Mouse (Mus musculus) hindlimb bud, embryonic 11.5 days (tissue): ENCODE data around the gene Abhd14b.

Experiments used
- DNase-seq: peaks from one replicate; pipeline ENCODE4 v3.0.0-alpha.2; 2012; ENCODE audit warnings: low read depth, low spot score; ENCODE audit errors: extremely low spot score

Abhd14b gene

DNA sequence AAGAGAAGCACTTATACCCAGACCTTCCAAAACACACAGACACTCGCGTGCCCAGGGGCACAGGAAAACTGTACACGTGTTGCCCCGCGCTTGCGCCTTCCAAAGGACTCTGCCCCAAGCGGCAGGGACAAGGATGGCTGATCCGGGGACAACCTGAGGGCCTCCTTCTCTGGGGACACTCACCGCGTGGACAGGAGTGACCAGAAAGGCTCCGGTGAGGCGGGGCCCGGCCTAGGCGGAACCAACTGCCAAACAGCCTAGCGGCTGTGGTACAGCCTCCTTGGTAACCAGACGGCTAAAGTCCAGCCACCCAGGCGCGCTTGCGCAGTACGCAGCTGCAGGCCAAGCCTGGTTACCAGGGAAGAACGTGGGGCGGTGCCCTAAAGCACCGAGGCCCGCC is at the start of gene Abhd14b, which contains the start of gene Abhd14a:
Gene Abhd14b (plus strand): TSS at position 112 of the 400 bp plus-strand sequence.
Gene Abhd14a (minus strand): TSS at position 331 of the 400 bp plus-strand sequence.
- peak; percentile 88 for DNase-seq

DNA sequence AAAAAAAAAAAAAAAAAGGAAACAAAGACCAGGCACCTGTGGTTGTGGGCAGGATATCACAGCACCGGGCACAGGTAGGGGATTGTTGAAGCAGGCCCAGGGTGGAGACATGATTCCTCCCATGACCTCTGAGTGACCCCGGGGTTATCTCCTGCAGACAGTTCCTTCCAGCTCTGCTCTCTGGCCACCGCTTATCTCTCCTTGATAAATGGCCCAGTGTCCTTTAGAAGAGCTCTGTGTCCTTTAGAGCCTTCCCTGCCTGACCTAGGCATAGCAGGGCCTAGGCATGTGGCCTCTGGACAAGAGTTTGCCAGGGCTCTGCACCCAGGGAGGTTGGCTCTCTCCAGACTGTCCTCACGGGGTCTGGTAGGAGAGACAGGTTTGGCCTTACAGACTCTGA is 49.5 kb upstream of the Abhd14b start:
- no peak for DNase-seq

DNA sequence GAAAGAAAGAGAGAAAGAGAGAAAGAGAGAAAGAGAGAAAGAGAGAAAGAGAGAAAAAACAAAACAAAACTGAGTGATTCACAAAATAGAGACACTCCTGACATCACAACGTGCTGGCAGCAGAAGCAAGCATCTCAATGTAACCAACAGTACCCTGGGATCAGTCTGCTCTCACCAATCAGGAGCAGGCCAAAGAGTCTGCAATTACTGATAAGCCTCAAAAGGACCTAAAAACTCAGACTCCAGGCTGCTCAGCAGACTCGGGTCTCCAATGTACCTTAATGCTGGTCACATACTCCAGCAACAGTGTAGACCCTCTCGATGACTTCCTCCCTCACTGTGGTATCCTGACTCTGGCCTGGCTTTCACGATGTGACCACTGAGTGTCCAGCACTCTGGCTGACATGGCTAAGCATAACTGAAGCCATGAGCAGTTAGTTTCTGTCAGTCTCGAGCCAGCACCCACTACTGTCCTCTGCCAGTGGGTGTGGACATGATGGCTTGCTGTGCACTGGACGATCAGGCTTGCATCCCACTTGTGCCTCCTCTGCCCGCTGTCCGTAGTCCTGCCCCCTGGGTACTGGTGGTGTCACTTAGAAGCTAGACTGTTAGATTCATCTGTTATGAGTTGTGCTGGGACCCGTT is 48.5 kb upstream of the Abhd14b start:
- DNase-seq = no peak

DNA sequence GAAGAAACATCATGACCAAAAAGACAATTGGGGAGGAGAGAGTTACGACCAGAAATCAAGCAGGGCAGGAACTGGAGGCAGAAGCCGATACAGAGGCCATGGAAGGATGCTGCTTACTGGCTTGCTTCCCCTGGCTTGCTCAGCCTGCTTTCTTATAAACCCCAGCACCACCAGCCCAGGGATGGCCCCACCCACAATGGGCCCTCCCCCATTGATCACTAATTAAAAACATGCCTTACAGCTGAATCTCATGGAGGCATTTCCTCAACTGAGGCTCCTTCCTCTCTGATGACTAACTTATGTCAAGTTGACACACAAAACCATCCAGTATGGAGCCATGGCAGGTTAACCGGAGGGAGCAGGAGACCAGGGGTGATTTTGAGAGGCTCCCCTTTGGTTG is 47.5 kb upstream of the Abhd14b start:
- DNase-seq = no peak

DNA sequence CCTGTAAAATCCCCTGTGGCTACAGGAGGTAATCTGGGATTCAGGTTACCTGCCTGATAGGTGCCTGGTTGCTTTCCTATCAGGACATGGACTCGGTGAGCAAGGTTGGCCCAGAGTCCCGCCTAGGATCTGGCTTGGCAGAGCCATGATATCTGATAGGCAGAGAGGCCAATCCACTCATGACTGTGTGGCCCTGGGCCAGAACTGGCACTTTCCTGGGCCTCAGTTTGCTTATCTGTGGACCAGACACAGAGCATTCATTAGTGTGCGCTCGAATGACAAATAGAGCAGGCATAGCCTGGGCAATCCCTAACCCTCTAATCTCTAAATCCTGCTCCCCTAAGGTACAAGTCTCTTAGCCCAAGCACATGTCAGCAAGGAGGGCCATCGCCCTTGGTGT is 45.1 kb upstream of the Abhd14b start:
- no peak for DNase-seq

DNA sequence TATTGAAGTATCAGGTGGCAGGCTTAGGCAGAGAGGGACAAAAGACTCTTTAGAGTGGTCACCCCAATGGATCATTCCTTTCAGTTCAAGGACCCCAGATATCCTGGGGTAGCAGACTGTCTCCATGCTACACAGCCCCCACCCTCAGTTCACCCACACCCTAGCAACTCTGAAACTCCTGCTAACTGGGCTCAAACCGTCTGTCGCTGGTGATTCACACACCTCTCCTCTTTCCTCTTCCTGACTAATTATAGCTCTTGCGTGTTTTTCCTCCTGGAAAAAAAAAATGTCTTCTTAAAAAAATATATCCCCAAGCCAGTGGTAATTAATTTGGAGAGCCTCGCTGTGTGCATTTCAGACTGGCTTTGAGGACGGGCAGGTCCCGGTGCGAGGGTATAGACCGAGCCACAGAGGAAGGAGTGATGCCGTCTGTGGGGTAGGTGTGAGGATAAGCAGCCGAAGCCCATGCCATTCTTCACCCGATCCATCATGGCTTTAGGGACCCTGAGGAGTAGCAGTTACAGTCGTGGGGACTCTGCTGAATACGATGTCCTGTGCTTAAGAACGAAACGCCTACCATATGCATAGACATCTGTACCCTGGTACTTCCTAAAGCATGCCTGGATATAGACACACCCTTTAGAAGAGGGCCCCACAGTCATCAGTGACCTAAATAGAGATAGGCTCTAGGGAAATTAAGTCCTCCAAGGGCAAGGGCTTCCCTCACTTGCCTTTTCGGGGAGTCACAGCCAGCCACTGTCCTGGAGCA is 44.5 kb upstream of the Abhd14b start:
- DNase-seq = no peak

DNA sequence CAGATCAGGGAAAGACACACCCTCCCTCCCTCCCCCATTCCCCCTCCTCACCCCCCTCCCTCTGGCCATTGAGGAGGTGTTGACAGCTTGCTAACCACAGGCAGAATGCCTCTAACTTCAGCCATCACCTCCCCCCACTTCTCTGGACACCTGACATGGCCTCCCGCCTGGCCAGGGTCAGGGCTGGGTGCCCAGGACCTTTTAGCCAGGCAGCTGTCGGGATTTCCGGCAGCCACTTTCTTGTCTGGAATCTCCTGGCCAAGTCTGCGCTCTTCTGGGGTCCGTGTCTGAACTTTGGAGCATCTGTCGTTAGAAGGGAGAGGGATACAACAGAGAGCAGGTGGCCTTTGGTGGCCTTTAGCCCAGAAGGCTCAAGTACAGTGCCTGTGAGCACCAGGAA is 42.0 kb upstream of the Abhd14b start:
- DNase-seq = no peak

DNA sequence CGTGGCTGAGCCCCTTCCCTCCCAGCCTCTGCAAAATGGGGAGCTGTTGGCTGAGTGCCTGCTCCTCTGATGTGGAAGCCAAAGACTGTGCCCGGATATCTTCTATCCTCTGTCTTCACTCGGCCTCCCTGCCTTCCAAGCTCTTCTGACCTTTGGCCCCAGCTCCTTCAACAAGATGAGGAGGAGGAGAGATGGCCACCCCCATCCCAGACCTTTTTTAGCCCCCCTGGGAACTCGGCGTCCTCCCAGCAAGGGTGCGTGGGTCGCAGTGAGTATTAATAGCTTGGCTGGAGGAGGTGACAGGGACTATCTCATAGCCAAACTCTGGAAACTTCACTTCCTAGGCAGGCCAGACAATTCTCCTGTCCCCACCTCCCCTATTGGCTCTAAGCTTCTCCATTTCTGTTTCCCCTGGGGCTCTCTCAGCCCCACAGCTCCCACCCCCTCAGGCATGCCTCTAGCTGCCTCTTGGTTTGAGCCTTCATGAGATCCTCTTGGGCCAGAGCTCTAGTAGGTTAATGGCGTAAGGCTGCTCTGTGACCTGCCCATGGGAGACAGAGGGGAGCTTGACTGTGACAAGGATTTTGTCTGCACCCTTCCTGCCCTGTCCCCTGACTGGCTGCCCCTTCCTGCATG is 40.7 kb upstream of the Abhd14b start:
- DNase-seq = no peak

DNA sequence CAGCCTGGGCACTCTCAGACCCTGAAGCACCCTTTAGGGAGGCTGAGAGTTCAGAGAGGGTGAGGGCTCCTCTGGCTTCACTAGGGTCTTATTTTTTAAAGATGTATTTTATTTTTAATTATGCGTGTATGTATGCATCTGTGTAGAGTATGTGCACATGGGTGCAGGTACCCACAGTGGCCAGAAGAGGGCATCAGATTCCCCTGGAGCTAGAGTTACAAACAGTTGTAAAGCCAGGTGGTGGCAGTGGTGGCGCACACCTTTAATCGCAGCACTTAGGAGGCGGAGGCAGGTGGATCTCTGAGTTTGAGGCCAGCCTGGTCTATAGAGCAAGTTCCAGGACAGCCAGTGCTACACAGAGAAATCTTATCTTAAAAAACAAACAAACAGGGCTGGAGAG is 38.2 kb upstream of the Abhd14b start:
- no peak for DNase-seq

DNA sequence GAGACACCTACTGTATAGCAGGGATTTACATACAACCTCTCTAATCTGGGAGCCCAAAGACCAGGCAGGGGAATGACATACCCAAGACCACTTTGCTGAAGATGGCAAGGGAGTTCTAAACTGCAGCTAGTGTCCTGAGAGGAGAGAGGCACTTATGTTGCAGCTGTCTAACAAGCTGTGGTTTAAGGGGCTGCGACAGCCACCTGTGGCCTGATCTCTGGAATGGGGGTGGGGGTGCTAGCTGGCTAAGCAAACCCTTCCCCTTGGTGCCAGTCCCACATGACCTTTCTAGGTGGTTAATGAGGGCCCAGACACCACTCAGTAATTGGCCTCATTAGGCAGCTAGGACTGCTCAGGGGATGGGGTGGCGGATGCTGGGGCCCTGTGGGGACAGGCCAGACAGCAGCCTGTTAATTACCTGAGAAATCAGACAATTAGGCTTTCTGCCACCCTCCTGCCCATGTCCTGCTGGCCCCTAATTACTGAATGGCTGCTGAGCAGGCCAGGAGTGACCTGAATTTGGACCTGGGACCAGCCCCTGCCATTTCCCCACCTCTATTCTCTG is 37.1 kb upstream of the Abhd14b start:
- no peak for DNase-seq

DNA sequence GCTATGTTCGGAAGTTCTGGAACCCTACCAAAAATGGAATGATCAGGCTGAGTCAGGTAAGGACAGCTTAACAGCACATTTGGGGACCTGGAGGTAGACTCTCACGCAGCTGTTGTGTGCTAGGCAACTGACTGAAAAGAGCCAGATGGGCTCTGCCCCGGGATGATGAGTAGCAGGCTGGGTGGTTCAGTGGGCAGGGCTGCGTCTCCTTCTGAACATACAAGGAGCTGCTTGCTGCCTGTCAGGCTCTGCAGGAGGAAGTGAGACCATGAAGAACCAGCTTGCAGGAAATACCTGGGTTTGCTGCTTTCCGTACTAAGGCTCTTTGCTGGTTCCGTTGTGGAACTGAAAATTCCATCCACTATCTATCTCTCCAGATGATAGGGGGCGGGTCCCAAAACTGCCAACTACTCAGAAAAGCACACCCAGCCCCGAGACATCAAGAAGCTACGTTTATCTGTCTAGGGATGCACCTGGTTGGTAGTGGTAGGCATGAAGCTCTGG is 36.1 kb upstream of the Abhd14b start:
- no peak for DNase-seq

DNA sequence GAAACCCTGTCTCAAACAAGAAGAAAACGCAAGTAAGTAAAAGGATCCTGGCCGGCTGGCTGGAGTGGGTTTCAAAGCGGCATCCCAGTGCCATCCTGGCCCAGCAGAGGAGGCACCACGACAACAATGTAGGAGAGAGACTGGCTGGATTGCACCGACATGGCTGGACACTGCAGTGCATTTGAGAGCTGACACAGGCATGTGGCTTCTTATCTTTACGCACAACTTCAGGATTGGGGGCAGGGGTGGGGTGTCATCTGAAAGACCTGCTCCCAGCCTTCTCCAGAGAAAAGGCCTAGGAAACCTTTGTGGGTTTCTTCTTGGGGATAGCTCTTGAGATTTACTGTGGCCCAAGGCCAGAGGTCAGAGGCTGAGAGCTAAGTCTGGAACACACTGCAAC is 35.5 kb upstream of the Abhd14b start:
- DNase-seq = no peak

DNA sequence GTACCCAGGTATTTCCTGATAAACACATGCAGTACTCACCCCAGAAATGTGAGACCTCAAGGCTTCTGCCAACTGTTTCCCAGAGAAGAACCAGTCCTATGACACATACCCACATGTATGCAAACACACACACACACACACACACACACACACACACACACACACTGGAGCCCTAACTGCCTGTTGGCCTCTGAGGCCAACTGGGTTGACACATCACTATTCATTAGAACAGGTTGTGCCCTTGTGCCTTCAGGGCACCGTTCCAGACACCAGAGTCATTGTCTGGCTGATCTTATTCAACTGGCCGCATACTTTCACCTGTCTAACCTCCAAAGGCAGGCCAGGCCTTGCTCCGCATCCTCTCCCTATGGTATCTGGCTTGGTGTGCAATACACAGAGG is 35.0 kb upstream of the Abhd14b start:
- DNase-seq = no peak

DNA sequence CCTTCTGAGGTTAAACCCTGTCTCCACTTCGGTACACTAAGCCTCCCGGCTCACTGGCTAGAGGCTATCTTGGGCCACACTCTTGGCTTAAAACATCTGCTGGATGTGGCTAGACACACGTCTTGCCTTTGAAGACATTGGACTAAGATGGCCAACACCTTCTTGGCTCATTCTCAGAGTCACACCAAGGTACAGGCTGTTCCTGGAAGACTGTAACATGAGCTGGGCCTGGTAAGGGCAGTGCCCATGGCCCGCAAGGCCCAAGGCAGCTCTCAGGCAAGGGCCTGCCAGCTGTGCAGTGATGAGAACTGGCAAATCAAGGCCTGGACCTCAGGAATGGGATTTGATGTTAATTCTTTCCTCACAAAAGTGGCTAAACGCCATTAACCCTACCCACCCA is 33.7 kb upstream of the Abhd14b start:
- DNase-seq = no peak

DNA sequence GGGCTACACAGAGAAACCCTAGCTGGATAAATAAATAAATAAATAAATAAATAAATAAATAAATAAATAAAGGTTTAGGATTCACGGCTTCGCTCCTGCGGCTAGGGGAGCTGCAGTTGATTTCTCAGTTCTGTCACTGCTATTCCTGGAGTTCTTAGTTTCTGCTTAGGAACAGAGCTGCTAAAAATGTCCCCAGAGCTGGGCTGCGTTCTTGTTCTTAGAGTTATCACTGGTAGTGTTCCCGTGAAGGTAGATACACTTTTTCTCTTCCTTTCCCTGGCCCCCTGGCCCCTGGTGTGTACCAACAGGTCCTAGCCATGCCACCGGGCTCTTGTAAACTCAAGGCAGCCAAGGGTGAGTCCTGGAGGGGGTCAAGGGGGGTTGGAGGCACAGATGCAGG is 30.4 kb upstream of the Abhd14b start:
- no peak for DNase-seq

DNA sequence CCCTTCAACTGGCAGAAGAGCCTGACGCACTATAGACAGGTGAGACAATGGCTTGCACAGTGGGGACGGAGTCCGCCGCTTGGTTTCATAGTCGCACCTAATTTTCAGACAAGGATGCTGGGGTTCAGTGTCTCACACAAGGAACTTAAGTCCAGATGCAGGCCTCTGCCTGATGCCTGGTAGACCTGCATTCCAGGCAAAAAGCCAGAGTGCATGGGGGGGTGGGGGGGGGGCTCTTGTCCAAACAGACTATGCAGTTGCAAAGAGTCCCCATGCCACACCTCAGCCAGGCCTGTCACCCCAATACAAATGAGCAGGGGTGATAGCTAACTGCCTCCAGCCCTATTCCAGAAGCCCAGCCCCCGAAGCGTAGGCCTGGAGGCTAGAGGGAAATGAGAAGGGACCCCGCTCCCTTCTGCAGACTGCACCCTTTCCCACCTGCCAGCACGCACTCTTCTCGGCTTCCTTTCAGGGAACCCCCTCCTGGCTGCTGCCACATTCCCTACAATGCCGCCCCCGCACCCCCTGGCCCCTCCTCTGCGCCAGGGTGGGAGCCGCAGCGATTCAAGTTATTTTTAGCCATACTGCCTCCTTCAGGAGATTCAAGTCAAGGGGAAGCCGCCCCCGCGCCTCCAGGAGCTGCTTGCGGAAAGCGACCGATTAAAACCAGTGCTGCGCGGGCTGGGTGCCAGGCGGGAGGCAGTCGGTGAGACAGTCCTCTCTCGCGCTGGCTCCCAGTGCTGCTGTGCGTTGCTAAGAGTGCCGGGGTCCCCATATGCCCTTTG is 29.2 kb upstream of the Abhd14b start:
- DNase-seq = no peak

DNA sequence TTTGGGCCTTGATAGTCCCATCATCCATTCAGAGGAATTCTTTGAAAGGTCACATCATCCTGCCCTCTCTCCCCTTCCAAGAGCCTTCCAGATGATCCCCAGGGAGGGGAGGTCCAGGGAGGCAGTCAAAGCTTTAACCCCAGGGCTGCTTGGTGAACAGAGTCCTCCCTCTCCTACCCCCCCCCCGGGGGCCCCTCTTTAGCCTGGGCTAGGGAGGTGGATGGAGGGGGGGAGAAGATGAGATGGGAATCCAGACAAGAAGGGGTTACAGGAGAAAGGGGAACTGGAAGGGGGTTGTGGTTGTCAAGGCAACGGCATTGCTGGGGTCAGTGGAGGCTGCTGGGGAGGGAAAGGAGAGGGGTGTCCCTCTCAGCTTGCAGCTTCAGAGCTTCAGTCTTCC is 26.7 kb upstream of the Abhd14b start:
- no peak for DNase-seq

DNA sequence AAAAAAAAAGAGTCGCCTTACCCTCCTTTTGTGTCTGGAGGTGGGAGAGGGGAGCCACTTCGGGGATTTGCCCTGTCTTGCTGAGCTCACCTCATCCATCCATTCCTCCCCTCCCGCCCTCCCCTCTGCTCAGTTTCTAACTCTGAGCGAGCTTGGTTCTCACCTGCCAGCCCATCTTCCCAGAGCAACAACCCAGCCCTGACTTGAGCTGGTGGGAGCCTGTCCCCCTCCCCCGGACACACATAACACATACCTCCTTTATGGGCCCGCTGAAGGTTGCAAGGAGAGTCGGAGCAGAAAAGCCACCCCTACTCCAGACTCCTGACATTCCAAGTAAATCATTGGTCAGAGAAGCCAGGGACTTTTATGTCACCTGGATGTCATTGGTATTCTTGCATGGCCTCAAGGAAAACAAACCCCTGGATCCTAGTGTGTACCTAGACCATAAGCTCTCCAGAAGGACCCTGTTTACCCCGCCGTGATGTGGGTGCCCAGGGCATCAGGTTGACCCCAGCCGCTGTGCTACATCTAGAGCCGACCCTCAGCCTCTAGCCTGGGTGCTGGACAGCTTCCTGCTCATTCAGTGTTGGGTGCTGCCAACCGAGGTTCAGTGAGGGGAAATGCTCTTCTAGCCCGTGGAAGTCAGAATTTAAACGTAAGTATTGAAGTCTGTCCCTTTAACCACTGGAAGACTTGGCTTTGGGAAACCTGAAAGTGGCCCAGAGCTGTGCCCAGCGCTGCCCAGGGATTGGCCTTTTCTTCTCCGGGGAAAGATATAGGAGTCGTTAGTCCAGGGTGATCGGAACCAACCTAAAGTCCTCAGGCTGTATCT is 26.0 kb upstream of the Abhd14b start:
- DNase-seq = no peak

DNA sequence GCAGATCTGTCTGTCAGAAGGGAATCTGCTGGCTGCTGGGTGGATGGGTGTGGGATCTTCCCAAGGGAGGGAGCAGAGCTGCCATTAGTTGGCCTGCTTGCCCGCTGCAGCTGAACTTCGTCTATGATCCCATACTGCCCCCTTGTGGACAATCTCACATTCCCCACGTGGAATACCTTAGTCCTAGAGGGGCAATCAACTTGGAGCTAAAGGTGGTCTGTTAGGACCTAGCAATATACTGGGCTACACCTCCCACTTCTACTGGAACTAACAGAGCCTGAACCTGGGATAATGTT is 25.4 kb upstream of the Abhd14b start:
- peak; percentile 99 for DNase-seq

DNA sequence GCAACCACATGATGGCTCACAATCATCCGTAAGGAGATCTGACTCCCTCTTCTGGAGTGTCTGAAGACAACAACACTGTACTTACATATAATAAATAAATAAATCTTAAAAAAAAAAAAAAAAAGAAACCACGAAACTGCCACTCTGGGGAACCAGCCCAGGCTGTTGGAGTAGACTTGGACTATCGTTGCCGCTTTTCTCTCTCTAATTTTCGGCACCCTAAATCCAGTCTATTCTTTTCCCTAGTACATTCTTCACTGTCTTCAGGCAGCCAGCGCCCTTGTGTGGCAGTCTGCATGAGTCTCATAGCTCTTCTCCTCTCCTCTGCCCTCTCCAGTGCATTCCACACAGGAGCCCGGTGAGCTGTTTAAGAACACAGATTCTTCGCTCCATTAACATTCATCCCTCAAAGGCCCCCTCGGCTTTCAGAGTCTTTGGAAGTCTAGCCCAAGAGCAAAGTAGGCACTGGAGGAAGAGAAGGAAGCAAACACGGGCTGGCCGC is 18.5 kb upstream of the Abhd14b start:
- DNase-seq = no peak
